Mouse (Mus musculus) v-Abl transformed pro-B cells (cell line): ENCODE data around the gene Kirrel2.
"Not testable (repeated sequence)": the region's sequence is repeated elsewhere in the genome, so short reads cannot be mapped to it uniquely, and the experiment has no call there.

ENCODE experiments used
- in situ Hi-C, 2 experiments: fragments of 400-800 bp; cut with MboI; formaldehyde crosslinking; loops; one replicate each; pipeline ENCODE4 v1.15.1; 2025; ENCODE audit not compliant: unreplicated experiment in 2 of 2

Kirrel2 gene

DNA sequence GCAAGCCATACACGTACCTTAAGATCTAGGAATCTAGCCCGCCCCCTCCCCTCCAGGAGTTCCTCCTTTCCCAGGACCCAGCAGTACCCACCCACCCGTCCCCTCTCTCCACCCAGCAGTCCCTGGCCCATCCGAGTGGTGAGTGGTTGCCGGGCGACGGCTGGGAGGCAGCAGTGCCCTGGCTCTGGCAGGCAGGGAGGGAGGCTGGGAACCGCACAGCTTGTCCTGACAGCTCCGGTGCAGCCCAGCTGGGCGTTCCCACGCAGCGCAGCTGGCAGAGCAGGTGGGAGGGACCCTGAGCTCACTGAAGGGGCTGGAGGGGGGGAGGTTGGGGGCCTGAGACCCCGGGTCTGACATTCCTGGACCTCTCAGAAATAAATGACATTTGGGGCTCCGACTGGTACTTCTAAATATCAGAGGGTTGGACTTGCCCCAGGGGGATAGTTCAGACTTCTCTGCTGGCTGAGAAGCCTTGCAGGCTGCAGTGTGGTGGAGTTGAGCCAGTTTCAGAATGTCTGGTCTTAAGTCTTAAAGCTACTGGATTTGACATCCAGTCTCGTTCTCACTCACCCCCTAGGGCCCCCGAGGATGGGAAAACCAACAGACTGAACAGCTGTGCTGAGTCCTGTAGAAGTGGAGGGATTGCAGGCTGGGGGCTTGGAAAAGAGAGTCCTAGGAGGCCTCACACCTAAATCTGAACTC lies at the start of gene Kirrel2, which contains the start of gene Nphs1:
Gene Kirrel2 (minus strand): TSS at position 62 of the 702 bp plus-strand sequence.
Gene Nphs1 (plus strand): TSS at position 687 of the 702 bp plus-strand sequence.
- in situ Hi-C loops, result no loop called here

DNA sequence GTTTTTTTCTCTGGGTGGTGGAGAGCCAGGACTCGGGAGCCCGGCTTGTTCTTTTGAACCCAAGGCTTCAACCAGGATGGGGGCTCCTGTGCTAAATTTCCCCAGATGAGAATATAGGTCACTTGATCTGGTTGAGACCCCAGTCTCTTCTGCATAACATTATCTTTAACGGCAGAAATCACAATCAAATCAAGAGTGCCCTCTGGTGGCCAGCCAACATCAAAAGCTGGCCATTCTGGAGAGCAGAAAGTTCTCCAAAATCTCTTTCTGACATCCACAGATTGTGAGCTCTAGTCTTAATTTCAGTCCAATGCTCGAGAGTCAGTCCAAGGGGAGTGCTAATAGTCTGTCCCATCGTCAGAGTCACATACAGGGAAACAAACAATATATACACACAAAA lies 43.7 kb upstream of the Kirrel2 start:
- in situ Hi-C loops, result not testable (repeated sequence)

DNA sequence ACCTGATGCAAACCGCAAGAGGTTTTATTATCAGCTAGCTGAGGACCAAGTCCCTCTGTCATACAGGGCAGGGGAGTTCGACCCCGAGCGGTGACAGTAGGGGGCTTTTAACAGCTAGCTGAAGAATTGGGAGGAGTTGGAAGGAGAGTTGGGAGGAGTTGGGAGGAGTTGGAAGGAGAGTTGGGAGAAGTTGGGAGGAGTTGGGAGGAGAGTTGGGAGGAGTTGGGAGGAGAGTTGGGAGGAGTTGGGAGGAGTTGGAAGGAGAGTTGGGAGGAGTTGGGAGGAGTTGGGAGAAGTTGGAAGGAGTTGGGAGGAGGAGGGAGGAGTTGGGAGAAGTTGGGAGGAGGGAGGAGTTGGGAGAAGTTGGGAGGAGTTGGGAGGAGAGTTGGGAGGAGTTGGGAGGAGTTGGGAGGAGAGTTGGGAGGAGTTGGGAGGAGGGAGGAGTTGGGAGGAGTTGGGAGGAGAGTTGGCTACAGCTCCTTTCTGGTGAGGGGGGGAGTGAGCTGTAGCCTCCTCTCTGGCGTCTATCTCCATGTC lies 38.1 kb upstream of the Kirrel2 start:
- in situ Hi-C loops, result loop anchor here in 1 of 2 experiments (10.0 kb wide), 1 partner anchor 51 kb away; the partner anchor contains the start of gene Aplp1

DNA sequence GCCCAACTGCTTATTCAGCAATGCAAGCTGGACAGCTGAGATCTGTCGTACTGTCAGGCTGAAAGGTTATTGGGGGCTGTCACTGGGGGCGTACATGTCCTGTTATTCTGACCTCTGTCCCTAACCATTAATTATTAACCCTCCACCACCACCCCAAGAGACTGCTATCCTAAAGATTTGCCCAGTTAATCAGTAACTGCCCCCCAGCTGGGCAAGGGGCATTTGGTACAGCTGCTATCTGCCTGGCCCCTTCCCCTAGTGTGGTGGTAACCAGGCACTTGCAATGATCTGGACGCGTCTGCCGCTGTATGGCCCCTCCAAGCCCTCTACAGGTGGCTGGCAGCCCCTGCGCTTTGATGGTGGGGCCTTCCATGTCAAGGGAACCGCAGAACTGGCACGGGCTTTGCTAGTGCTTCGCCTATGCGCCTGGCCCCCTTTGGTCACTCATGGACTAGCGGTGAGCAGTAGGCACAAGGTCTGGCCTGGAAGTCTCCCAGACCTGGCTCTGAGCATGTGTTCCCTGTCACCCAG lies 36.0 kb upstream of the Kirrel2 start, which contains the start of gene Prodh2:
Gene Prodh2 (plus strand): TSS at position 222 of the 531 bp plus-strand sequence.
- in situ Hi-C loops, result loop anchor here (5.0 to 10.0 kb wide), 5 partner anchors 49 to 124 kb away; partner anchors contain the start of genes Aplp1 (in 1 of the 2) and Lin37 (in 1 of the 2)

DNA sequence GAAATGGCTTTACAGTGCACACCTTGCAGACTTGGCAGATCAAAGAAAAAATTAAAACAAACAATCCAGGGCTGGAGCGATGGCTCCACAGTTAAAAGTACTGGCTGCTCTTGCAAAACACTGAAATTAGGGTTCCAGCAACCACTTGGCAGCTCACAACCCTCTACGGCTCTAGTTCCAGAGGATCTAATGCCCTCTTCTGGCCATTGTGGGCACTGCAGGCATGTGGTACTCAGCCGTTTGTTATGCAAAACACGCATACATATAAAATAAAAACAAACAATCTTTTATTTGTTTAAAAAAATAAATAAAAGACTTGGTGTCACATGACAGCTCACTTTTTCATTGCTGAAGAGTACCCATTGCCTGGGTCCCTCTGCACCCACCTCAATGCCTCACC lies 35.3 kb upstream of the Kirrel2 start:
- in situ Hi-C loops, result loop anchor here (5.0 to 10.0 kb wide), 5 partner anchors 48 to 125 kb away; partner anchors contain the start of genes Aplp1 (in 1 of the 2) and Lin37 (in 1 of the 2)

DNA sequence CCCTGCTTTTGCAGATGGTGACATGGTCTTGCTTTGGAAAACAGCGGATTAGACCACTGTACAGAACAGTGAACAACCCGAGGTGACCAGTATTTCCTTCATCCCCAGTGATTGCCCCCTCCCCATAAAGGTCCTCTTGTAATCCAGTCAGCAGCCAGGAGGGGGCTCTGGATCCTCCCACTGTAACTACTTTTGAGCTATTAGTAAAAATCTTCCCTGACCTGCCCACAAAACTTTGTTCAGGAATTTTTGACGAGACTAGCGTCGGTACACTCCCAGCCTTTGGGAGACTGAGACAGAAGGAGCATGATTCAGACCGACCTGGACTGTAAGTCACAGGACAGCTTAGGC lies 33.4 kb upstream of the Kirrel2 start:
- in situ Hi-C loops, result loop anchor here (5.0 to 10.0 kb wide), 5 partner anchors 46 to 126 kb away; partner anchors contain the start of genes Aplp1 (in 1 of the 2) and Lin37 (in 1 of the 2)

DNA sequence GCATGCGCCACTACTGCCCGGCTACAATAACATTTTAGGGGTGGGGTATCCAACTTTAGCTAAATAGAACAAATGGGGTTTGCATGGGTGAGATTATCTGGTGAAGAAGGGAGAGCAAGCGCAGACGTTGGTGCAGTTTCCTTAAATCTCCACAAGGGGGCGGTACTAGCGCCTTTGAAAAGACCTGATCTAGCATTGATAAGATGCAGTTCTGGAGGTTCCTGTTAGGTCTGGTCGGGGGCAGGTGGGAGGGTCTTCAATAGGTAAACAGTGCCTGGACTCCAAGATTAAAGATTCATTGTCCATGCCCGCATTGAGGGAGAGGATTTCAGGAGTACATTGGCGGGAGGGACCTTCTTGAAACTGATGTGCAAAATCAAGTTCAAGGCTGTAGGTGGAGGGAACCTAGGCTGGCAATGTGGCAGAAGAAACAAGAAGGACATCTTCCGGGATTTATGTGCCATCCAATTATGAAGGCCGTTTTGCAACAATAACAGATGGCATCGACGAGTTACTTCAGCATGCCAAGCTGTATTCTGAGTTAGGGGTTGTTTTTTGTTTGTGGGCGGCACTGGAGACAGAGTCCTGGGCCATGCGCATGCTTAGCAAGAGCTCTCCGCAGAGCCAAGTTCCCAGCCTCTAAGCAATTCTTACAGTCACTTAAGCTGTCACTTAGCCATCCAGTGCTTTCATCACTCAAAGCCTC lies 32.9 kb upstream of the Kirrel2 start:
- in situ Hi-C loops, result loop anchor here (5.0 to 10.0 kb wide), 5 partner anchors 46 to 127 kb away; partner anchors contain the start of genes Aplp1 (in 1 of the 2) and Lin37 (in 1 of the 2)

DNA sequence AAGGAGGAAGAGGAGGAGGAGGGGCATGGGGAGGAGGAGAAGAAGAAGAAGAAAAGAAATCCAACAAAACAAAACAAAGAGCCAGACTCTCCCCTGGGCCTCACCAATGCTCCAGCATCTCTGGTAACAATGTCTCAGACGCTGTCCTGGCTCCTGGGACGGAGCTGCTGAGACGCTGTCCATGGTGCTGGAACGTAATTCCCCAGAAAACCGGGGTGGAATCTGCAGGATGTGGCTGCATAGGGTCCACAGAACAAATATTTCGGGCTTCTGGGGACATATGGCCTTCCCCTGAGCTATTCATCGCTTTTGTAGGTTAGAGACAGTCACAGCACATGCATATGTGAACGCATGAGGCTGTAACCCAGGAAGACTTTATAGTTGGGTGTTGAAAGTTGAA lies 26.8 kb upstream of the Kirrel2 start:
- in situ Hi-C loops, result no loop called here

DNA sequence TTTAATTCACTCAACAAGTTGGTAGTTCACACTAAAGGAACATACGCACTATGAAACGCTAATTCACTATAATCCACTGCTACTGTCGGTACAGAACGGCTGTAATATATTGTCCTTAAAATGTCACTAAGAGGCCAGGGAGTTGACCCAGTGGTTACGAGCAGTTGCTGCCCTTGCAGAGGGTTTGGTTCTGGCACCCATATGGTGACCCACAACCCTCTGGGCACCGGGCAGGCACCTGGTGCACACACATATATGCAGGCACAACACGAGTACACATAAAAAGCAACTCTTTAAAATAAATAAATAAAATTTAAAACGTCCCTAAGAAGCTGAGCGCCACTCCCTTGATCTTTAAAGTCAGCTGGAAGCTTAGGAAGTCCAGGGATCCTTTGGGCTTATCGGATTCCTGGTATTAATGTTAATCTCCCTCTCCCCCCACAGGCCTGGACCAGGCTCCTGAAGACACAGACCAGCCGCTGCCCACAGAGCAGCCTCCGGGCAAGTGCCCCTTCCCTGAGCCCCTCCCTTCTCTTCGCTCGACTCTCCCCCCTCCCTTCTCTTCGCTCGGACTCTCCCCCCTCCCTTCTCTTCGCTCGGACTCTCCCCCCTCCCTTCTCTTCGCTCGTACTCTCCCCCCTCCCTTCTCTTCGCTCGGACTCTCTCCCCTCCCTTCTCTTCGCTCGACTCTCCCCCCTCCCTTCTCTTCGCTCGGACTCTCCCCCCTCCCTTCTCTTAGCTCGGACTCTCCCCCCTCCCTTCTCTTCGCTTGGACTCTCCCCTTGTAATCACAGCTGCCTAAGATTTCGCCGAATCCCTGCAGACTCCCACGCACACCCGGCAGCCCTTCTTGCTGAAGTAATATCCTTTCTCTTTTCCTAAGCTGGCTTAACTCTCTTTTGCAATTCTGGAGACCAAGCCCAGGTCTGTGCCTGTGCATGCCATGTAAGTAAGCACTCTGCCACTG lies 20.2 kb upstream of the Kirrel2 start:
- in situ Hi-C loops, result loop anchor here (5.0 to 10.0 kb wide), 2 partner anchors 35 to 133 kb away; no protein-coding TSS in a partner anchor

DNA sequence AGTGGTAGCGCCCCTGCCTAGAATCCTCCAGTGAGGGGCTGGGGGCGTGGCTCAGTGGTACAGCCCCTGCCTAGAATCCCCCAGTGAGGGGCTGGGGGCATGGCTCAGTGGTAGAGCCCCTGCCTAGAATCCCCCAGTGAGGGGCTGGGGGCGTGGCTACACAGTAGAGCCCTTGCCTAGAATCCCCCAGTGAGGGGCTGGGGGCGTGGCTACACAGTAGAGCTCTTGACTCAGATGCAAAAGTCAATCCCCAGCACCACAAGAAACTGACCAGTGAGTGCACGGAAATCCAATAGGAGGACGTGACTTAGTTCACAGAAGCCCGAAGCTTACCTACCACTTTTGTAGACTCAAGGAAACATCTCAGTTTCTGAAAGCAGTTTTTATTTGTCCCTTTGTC lies 18.6 kb upstream of the Kirrel2 start:
- in situ Hi-C loops, result loop anchor here (5.0 to 10.0 kb wide), 2 partner anchors 34 to 131 kb away; no protein-coding TSS in a partner anchor

DNA sequence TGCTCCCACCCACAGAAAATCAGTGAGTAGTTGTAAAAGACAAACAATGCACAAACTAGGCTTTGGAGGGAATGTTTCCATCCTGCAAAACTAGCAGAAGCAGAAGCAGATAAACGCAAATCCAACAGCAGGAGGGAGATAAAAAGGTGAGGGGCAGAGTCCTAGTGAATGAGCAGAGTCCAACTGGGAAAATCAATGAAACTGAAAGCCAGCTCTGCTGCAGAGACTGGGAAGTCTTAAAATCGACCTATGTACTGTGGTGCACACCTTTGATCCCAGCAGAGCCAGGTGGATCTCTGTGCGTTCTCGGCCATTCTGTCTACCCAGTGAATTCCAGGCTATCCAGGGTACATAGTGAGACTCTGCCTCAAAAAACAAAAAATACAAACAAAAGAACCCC lies 17.5 kb upstream of the Kirrel2 start:
- in situ Hi-C loops, result loop anchor here (5.0 to 10.0 kb wide), 4 partner anchors 33 to 130 kb away; no protein-coding TSS in a partner anchor

DNA sequence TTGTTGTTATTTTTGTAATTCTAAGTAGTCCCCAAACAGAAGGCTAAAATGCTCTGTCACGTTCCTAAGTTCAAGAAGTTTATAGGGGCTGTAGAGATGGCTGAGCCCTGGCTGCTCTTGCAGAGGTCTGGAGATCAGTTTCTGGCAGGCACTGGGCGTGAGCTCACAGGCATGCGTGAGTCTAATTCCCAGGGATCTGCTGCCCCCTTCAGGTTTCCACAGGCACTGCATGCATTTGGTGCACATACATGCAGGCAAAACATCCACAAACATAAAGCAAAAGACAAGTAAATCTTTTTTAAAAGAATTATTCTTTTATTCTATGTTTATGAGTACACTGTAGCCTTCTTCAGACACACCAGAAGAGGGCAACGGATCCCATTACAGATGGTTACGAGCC lies 14.9 kb upstream of the Kirrel2 start:
- in situ Hi-C loops, result loop anchor here (5.0 to 10.0 kb wide), 3 partner anchors 35 to 128 kb away; no protein-coding TSS in a partner anchor

DNA sequence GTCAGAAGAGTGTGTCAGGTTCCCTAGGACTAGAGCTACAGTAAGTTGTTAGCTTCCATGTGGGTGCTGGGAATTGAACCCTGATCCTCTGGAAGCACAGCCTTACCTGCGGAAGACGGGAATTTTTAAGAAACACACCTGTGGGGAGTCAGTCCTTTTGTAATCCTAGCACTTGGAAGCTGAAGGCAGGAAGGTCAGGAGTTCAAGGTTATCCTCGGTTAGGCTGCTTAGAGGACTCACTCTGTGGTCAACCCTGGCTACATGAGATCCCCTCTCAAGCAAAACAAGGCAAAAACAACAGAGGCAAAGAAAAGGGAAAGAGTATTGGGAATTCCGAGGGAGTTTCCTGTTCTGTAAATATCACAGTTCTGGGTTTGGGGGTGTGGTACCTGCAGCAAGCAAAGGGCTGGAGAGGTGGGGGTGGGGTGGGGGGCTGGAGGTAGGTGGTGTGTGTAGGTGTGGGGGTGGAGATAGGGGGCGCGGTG lies 7.4 kb upstream of the Kirrel2 start:
- in situ Hi-C loops, result no loop called here

DNA sequence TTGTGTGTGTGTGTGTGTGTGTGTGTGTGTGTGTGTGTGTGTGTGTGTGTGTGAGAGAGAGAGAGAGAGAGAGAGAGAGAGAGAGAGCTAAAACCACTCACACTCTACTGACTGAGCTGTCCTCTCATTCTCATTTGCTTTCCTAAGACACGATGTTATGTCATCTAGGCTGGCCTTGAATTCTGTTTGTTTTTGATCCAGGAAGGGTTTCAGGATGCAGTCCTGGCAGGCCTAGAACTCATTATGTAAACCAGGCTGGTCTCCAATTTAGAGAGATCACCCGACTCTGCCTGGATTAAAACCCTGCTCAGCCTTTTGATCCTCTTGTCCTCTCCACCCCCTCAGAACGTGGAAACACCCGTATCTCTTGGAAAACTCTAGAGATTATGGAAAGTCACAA lies 6.5 kb upstream of the Kirrel2 start:
- in situ Hi-C loops, result no loop called here

DNA sequence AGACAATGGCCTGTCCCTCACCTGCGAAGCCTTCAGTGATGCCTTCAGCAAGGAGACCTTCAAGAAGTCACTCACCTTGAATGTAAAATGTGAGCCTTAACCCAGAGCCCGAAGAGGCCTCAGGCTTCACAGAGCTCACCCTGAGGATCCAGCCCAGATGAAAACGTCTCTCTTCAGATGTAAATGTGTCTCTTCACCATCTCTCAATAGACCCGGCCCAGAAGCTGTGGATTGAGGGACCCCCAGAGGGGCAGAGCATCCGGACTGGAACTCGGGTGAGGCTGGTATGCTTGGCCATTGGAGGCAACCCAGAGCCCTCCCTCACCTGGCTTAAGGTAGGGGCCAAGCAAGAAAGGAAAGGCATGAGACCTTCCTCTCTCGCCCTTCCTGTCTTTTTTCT lies 6.1 kb upstream of the Kirrel2 start:
- in situ Hi-C loops, result no loop called here

DNA sequence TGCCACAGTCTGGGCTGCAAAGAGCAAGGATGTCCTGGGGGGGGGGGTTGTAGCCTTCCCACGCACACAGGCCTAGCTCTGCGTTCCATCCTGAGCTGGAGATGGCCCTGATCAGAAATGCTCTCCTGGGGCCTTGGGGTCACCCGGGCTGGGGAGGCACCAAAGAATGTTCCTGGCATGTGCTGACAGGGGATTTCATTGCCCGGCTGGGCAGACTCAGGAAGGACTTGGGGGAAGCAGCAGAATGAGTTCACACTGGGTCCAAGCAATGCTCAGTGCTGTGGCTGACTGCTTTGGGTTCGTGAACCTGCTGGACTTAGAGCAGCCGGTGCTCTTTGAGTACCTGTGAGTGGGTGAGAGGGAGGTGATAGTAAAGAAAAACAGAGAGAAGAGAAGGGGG lies 2.0 kb upstream of the Kirrel2 start:
- in situ Hi-C loops, result no loop called here

DNA sequence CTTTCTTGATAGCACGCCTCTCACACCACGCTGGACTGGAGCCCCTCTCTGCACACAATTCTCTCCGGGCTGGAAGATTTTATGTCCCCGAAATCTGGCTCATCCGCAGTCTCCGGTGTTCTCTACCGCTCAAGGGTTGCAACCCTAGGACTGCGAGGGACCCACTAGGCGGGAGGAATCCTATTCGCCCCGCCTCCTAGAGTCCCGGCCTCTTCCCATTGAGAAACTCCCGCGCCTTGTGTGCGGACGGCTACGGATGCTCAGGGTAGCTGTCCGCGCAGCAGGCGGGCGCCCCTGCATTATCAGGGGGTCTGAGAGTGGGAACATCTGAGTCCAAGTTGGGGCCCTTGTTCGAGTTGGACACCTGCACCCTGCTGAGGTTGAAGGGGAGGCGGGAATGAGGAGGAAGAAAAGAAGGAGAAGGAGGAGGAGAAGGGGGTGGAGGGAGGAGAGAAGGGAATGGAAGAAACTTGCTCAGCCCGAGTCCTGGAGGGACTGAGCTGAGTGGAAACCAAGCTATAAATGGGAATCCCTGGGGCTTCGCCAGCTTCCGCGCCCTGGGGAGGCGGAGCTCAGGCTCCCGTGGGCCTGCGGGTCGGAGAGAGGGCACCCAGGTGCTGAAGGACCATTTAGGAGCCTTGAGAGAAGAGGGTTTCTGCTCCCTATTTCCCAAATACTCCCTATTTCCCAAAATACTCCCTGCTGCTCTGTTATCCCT lies 420 bp downstream of the Kirrel2 start:
- in situ Hi-C loops, result no loop called here

DNA sequence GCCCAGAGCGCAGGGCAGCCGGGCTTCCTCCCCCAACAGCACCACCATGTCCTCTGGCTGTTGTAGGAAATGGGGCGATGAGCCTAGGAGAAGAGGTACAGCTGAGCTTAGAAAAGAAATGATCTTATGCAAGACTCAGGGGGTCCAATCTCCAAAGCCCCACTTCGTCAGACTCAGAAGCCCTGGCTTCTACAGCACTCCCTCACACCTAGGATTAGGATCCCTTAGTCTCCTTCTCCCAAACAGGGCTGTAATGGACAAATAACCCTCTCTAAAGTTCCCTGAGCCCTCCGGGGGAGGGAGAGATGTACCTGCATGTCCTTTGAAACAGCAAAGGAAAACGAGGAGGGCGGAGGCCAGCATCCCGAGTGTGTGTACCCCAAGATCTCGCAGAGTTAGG lies 1.0 kb downstream of the Kirrel2 start:
- in situ Hi-C loops, result no loop called here

DNA sequence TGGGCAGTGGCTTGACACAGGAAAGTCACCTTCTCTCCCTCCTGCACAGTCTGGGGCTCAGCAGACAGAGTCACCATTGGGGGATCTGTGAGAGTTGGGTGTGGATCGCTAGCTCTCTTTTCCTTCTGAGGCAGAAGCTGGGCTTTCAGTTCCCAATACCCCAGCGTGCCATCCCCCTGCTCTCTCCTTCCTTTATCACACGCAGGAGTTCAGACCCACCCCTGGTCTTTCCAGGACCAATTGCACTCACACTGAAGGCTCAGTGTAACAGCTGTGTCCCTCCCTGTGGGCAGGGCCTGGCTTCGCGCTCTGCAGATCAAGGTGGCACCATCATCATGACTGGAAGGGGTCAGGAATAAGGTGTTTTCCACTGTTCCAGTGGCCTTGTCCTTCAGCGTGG lies 3.2 kb downstream of the Kirrel2 start:
- in situ Hi-C loops, result no loop called here
